Mouse (Mus musculus) adrenal gland (tissue): Measurements from ENCODE around the gene Timp2.

ENCODE experiments used
- intact Hi-C: fragments of 180-260 bp; cut with DNase I; formaldehyde crosslinking; loops from one replicate; pipeline ENCODE4 v1.15.1; 2025

Gene Timp2

DNA sequence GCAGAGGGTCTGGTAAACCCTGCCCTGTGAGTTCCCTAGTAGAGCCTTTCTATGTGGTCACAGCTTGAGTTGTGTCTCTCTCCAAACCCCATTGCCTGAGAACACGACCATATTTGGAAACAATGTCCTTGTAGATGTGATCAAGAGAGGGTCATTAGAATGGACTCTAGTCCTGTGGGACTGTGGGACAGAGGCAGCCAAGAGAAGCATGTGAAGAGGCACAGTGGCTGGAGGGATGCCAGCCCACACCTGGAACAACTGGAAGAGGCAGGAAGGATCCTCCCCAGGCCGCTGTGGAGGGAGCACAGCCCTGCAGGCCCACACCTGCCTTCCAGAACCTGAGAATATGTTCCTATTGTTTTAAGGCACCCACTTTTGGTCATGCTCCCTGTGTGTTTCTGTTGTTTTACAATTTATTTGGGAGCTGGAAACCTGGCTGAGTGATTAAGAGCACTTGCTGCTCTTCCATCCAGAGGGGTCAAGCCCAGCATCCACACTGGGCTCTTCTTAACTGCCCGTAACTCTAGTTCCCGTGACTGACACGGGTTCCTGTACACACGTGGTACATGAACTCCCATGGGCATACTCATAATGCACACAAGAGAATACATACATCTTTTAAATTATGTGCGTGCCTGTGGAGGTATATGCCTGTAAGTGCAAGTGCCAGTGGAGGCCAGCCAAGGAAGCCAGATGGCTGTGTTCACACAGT, 101.9 kb downstream of the Timp2 start:
- intact Hi-C loops, result no loop called here
